Mouse (Mus musculus): ENCODE results near the gene Ufm1.

Gene Ufm1

DNA sequence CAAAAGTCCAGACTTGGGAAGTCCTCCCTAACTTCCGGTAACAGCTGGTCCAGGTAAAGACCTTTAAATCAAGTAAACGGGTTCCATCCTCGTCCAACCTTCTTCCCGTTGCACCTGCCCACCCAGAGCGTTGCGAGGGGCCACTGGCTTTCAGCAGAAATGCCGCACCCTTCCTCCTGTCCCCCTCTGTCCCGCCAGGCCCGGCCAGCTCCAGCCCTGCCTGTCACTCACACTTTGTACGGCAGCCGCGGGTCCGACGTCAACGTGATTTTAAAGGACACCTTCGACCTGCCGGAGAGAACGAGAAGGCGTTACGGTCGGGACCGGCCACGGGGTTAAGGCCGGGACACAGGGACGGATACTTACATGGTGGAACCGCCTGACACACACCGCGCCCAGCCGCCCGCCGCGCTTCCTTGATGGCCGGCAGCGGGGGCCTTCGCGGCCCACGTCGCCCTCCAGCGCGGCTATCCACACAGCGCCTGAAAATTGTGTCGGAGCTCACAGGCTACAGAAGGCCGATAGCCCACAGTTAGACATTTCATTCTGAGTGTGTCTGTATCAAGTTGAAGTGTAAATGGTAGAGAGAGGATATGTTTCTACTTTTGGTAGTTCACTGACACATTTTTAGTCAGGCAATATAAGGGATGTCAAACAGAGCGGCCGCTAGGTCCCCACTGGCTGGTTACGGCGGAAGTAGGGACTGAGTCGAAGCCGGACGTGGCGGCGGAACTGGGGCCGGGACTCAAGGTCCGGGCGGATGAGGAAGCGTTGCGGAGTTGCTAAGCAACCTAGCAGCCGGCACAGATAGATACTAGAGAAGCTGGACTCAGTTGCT, at the start of gene Ufm1:
Ufm1 (minus strand) TSS at position 448 of the 838 bp plus-strand sequence.
- peak; percentile 93 for DNase-seq (ENCODE audit: low read depth, low spot score)

DNA sequence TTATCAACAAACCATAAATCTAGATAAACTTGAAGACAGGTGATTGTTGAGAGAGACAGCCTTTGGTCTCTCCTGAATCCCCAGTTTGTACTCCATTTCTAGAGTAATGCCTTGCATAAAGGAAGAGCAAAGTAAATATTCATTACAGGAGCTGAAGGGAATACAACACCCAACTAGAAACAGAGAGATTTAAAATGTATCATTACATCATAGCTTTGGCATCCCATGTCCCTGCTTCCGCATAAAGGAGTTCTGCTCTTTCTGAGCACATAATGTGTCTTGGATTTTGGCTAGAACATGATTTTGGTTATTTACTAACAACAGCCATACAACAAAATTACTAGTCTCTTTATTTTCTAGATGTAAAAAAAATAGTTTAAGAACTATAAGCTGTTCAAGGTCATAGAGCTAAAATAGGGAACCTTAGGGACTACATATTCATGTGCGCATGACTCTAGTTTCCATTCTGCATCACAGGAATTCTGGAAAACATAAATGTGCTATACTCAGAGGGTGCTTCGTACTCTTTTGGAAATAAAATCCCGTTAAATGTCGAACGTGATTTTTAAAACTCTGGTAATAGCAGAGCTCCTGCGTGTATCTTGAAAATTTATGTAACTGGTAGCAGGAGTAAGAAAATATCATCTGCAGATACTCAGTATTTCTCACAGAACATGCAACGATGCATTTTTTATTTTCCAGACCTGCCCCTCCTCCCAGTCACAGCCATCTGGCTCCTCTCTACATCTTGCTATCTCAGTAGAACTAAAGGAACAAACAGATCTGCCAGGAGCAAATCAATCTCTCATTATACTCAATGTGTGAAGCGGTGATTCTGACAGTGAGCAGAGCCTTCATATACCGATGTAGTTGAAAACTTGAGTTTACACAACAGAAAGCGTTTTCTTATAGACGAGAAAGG, 27.2 kb upstream of the Ufm1 start:
- peak; percentile 79 for DNase-seq (ENCODE audit: low read depth, low spot score)

GRCm38 (mm10) chr3:53871596-53871995, 8.0 kb upstream of the Ufm1 start:
- no peak for DNase-seq (ENCODE audit: low read depth, low spot score)

- DNase-seq (ENCODE audit: low read depth, low spot score): no peak
Measured at GRCm38 (mm10) chr3:53870482-53870881, 6.9 kb upstream of the Ufm1 start.

GRCm38 (mm10) chr3:53869263-53869662, 5.6 kb upstream of the Ufm1 start:
- DNase-seq (ENCODE audit: low read depth, low spot score): no peak

GRCm38 (mm10) chr3:53868212-53868611, 4.6 kb upstream of the Ufm1 start:
- no peak for DNase-seq (ENCODE audit: low read depth, low spot score)

DNA sequence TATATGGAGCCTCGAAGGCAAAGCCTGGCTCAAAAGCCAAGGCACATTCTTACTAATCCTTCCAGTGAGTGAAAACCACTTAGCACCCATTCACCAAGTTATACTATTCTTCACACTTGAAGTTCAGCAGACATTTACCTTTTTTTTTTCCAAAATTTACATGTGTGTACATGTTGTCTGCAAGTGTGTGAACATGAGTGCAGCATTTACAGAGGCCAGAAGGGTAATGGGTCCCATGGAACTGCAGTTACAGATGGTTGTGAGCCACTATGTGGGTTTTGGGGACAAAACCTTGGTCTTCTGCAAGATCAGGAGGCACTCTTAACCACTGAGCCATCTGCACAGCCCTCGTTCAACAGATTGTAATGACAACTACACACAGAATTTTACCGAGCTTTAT, 8.8 kb downstream of the Ufm1 start:
- DNase-seq (ENCODE audit: low read depth, low spot score): no peak

GRCm38 (mm10) chr3:53854261-53854660, 9.4 kb downstream of the Ufm1 start:
- no peak for DNase-seq (ENCODE audit: low read depth, low spot score)

GRCm38 (mm10) chr3:53848262-53848661, 15.4 kb downstream of the Ufm1 start:
- DNase-seq (ENCODE audit: low read depth, low spot score): no peak

- no peak for DNase-seq (ENCODE audit: low read depth, low spot score)
Measured at GRCm38 (mm10) chr3:53847726-53848125, 15.9 kb downstream of the Ufm1 start.

DNA sequence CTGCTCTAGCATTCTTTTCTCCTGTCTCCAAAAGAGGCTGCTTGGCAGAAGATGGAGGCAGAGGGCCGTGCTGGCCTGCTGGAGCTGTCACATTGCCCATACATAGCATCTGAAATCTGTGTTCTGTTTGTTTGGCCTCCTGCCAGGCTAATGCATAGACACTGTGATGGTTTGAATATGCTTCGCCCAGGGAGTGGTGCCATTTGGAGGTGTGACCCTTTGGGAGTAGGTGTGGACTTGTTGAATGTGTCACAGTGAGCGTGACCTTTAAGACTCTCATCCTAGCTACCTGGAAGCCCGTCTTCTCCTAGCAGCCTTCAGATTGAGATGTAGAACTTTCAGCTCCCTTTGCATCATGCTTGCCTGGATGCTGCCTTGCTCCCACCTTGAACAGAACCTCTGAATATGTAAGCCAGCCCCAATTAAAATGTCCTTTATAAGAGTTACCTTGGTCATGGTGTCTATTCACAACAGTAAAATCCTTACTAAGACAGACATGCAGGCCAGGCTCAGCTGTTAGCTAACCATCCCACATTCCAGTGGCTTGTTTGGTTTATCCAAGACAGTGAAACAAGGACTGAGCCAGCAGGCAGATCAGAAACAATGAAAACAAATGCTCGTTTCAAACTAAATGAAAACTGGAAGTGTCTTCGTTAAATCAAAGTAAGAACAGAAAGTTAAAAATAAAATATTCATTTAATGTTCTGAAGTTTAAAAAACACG, 17.3 kb downstream of the Ufm1 start:
- no peak for DNase-seq (ENCODE audit: low read depth, low spot score)

DNA sequence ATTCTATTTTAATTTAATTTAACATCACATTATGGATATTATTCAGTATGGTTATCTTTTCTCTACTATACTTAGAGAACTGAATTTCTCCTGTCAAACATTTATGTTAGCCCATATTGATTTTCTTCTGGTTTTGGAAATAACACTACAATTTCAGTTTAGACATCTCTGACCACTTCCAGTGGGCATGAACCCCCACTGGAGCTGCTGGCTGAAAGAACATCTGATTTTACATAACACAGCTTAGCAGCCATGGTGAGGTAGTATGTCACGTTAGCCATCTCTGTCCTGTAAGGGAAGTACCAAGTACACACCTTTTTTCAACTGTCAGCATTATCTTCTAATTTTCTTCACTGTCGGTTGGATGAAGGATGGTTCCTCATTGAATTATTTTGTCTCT, 18.8 kb downstream of the Ufm1 start, which contains the start of gene Gm10985:
Gm10985 (plus strand) TSS at position 301 of the 400 bp plus-strand sequence.
- no peak for DNase-seq (ENCODE audit: low read depth, low spot score)

DNA sequence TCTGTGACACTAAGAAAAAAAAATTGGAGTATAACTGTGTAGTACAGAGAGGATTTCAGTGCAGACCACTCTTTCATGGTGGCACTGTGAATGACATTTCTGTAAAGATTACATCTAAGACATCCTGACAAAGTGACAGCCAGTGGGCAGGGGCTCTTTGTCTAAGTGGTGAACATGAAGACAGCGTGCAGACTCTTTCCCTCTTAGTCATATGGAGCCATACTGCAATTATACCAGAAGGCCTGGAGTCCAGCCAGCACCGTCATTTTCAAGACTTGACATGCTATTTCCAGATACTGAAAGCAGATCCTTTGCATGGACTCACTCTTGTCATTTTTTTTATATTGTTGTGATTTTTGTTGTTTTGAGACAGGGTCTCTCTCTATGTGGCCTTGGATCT, 29.4 kb downstream of the Ufm1 start:
- DNase-seq (ENCODE audit: low read depth, low spot score): peak; percentile 69

GRCm38 (mm10) chr3:53813421-53813977, 50.1 kb downstream of the Ufm1 start:
- DNase-seq (ENCODE audit: low read depth, low spot score): no peak

Measured in brain, embryonic 18.5 days (tissue).